Mouse (Mus musculus) olfactory bulb, adult 2 months (tissue): Measurements from ENCODE around the gene Ncstn.

Experiments
- CTCF ChIP-seq: fragments of 200-500 bp; IDR thresholded peaks from 2 replicates; pipeline ENCODE4 v1.5.1; 2012; ENCODE audit warnings: low read depth, mild to moderate bottlenecking, low read length, moderate library complexity; ENCODE audit not compliant: insufficient read depth
- POLR2A ChIP-seq: fragments of 200-500 bp; IDR thresholded peaks from 2 replicates; pipeline ENCODE4 v1.6.1; 2012; ENCODE audit warnings: mild to moderate bottlenecking, low read depth, low read length, moderate library complexity; ENCODE audit not compliant: insufficient read depth

DNA sequence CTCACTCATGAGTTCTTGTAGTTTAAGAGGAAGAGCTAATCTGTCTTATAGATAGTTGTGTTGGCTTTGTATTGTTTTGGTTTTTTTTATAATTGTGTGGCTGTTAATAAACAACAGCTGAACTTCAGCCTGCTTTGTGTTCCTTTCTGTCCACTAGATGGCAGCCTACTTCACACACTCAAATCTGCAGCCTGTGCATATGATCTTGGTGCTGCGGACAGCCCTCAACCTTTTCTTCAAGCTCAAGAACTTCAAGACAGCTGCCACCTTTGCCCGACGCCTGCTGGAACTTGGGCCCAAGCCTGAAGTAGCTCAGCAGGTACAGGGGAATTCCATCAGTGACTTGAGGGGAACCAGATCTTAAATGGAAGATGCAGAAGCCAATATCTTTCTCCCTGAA lies 37.1 kb upstream of the Ncstn start:
- TF ChIP-seq POLR2A: no peak
- TF ChIP-seq CTCF: 0 out of 2 replicates have a peak, but pooled peaks have one; percentile 24
